Mouse (Mus musculus) hindbrain, embryonic 16.5 days (tissue): ENCODE measurements at regions not wholly inside any gene's neighbourhood (a gene's known extent, or its start where the extent isn't known, plus 50 kb on each side); places are given as distances from the start of the nearest gene placed in this dataset.

ENCODE experiments used
- ATAC-seq: fragments of 200-750 bp; cut with Nextera tagmentation; 2 replicates; pipeline ENCODE4 v1.8.0; 2017; ENCODE audit warnings: moderate TSS enrichment, moderate library complexity
- H3K27ac ChIP-seq: fragments of 300-500 bp; sonication (generic); 2 replicates; pipeline ENCODE4 v1.5.1; 2014; ENCODE audit warnings: low read depth, mild to moderate bottlenecking, control low read depth, low read length, moderate library complexity
- H3K27me3 ChIP-seq: fragments of 300-500 bp; sonication (generic); replicated peaks from 2 replicates; pipeline ENCODE4 v1.6.1; 2014; ENCODE audit warnings: low read length; ENCODE audit not compliant: control insufficient read depth, insufficient read depth
- H3K36me3 ChIP-seq: fragments of 300-500 bp; sonication (generic); 2 replicates; pipeline ENCODE4 v1.6.1; 2014; ENCODE audit warnings: mild to moderate bottlenecking, low read length, moderate library complexity, mixed read lengths; ENCODE audit not compliant: control insufficient read depth, insufficient read depth
- H3K4me1 ChIP-seq: fragments of 300-500 bp; sonication (generic); 2 replicates; pipeline ENCODE4 v1.6.1; 2014; ENCODE audit warnings: low read depth, low read length; ENCODE audit not compliant: control insufficient read depth, insufficient read depth
- H3K4me2 ChIP-seq: fragments of 300-500 bp; sonication (generic); 2 replicates; pipeline ENCODE4 v1.6.1; 2014; ENCODE audit warnings: mild to moderate bottlenecking, low read length, control low read depth, moderate library complexity
- H3K4me3 ChIP-seq: fragments of 300-500 bp; sonication (generic); 2 replicates; pipeline ENCODE4 v1.5.1; 2014; ENCODE audit warnings: mild to moderate bottlenecking, low read length, control low read depth, moderate library complexity
- H3K9ac ChIP-seq: fragments of 300-500 bp; sonication (generic); 2 replicates; pipeline ENCODE4 v1.6.1; 2014; ENCODE audit warnings: low read depth, mild to moderate bottlenecking, control low read depth, low read length, moderate library complexity
- H3K9me3 ChIP-seq: fragments of 300-500 bp; sonication (generic); 2 replicates; pipeline ENCODE4 v1.6.1; 2014; ENCODE audit warnings: mild to moderate bottlenecking, low read length, moderate library complexity; ENCODE audit not compliant: control insufficient read depth
- WGBS: fragments of 180-500 bp; shearing (Covaris S2); extraction: QIAGEN DNeasy Blood & Tissue Kit; methylation state at CpG from one replicate; pipeline ENCODE4 v1.1.7; 2014; 5-methylcytosine and 5-hydroxymethylcytosine counted together

DNA sequence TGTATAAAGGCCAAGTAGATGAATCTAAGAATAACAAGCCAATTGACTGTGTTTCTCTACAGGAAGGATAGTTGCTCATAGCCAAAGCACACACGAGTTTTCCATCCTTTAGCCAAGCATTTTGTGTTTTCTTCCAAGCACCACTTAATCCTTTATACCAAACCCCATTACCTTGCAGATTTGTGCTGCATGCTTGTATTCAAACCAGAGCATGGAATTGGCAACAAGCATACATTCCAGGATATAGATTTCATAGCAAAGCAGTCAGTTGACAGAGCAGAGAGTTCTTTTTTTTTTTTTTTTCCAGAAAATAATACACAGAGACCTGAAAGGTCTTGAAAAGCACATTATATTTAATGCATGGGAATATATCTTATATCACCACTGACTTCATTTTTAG is 169.9 kb downstream of the Pom121l12 start:
- no peaks in the 10 kb centered on the region for H3K36me3 ChIP-seq
- H3K9ac ChIP-seq: no peak overlapping the region
- WGBS: 55% methylated on average over 1 of the region's 1 CpGs
- no peak overlapping the region for H3K27ac ChIP-seq
- ATAC-seq: no peak
- no peaks in the 10 kb centered on the region for H3K4me1 ChIP-seq
- H3K27me3 ChIP-seq: no peaks in the 10 kb centered on the region
- no peak overlapping the region for H3K4me3 ChIP-seq
- no peaks in the 10 kb centered on the region for H3K9me3 ChIP-seq
- no peak overlapping the region for H3K4me2 ChIP-seq

DNA sequence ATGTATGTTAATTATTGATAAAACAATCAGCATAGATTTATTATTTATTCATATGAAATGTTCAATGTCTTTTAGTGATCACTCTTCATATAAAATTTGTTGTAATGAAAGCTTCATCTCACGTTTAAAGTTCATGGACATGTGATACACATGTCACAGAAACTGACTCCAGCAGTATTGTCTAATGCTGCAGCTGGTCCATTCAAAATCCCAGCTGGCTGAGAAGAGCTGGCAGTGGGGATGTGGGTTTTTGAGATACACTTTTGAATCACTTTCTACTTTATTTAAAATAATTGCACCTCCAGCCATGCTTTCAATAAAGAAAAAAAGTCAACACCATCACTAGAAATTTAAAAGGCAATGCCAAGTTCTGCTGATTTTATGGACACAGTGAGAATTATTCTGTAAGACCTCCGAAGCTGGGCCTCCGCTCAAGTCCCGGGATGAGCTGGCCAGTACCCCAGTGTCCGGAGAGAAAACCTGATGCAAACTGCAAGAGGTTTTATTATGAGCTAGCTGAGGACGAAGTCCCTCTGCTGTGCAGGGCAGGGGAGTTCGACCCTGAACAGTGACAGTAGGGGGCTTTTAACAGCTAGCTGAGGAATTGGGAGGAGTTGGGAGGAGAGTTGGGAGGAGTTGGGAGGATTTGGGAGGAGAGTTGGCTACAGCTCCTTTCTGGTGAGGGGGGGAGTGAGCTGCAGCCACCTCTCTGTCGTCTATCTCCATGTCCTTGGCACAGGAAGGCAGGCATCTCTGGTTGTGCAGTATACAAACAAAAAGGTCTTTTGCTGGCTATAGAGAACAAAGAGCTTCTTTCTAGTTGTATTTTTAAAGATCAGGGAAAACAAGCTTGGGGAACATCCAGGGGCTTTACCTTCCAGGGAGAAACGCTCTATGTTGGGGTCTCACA is 170.6 kb downstream of the Pom121l12 start:
- Histone ChIP-seq H3K27me3 (no peaks in the 10 kb centered on the region), H3K36me3 (no peaks in the 10 kb centered on the region), H3K4me3 (0 out of 2 replicates have a peak overlapping the region, but pooled peaks have one; percentile 6), H3K27ac (no peak overlapping the region), H3K4me1 (no peaks in the 10 kb centered on the region), H3K9ac (no peak overlapping the region), H3K9me3 (no peaks in the 10 kb centered on the region), H3K4me2 (peak overlapping the region; percentile 27)
- WGBS: 35% methylated on average over 9 of the region's 9 CpGs
- peak; percentile 77 for ATAC-seq

GRCm38 (mm10) chr11:14798314-14798713 is 199.2 kb downstream of the Pom121l12 start:
- no peaks in the 10 kb centered on the region for H3K4me1 ChIP-seq
- no peak overlapping the region for H3K27ac ChIP-seq
- WGBS: 56% methylated on average over 1 of the region's 1 CpGs
- no peaks in the 10 kb centered on the region for H3K27me3 ChIP-seq
- ATAC-seq: peak; percentile 56; the same call in 1 of the 2 replicates
- H3K9me3 ChIP-seq: no peaks in the 10 kb centered on the region
- H3K4me3 ChIP-seq: no peak overlapping the region
- H3K4me2 ChIP-seq: no peak overlapping the region
- no peak overlapping the region for H3K9ac ChIP-seq
- no peaks in the 10 kb centered on the region for H3K36me3 ChIP-seq

DNA sequence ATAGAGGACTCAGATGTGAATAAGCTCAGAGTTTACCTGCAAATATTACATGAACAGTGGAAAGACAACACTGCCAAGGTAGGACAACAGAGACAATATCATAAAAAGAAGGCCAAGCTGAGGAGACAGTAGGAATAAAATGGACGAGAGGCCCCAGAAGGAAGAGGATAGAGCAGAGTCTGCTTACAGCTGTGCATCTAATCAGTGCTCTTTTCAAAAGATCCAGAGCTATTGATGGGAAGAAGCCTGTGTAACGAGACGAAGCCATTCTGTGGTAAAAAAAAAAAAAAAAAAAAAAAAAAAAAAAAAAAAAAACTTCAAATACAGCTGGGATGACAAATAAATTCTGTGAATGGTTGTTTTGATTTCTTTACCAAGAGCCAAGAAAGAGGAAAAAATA is 200.2 kb downstream of the Pom121l12 start:
- Histone ChIP-seq H3K9ac (no peak overlapping the region), H3K4me2 (no peak overlapping the region), H3K27me3 (no peaks in the 10 kb centered on the region), H3K27ac (no peak overlapping the region), H3K4me3 (no peak overlapping the region), H3K36me3 (no peaks in the 10 kb centered on the region), H3K4me1 (no peaks in the 10 kb centered on the region), H3K9me3 (no peaks in the 10 kb centered on the region)
- no peak for ATAC-seq
- WGBS: 38% methylated on average over 3 of the region's 3 CpGs

- H3K9ac ChIP-seq: no peak overlapping the region
- no peaks in the 10 kb centered on the region; the same call in 1 of the 2 replicates for H3K4me1 ChIP-seq
- no peak overlapping the region for H3K4me3 ChIP-seq
- H3K4me2 ChIP-seq: no peak overlapping the region
- H3K27me3 ChIP-seq: no peaks in the 10 kb centered on the region
- no peak for ATAC-seq
- no peaks in the 10 kb centered on the region for H3K9me3 ChIP-seq
- 30% methylated on average over 2 of the region's 2 CpGs for WGBS
- no peak overlapping the region for H3K27ac ChIP-seq
- H3K36me3 ChIP-seq: no peaks in the 10 kb centered on the region
Measured at GRCm38 (mm10) chr11:14818936-14819335, 219.9 kb downstream of the Pom121l12 start.
